Comparison of ENCODE assay signal across 18 mouse cellular contexts in genomic region chr13:16939466-16939811, GRCm38 (mm10).
"Had no signal": no experiment of that assay in that cellular context is flagged by ENCODE, and none has a peak within 500 bp of the region (broad histone marks: within the 10 kb centered on the region; RNA-seq: fewer than 3 reads in every experiment).

No protein-coding gene starts in this region.

- H3K4me1 ChIP-seq: limb, embryonic 12.5 days; limb, embryonic 15.5 days; liver, embryonic 12.5 days; liver, embryonic 15.5 days; neural tube, embryonic 12.5 days; neural tube, embryonic 15.5 days had no signal

- H3K27ac ChIP-seq: limb, embryonic 12.5 days; limb, embryonic 15.5 days; liver, embryonic 12.5 days; liver, embryonic 15.5 days; neural tube, embryonic 12.5 days; neural tube, embryonic 15.5 days had no signal

- H3K27me3 ChIP-seq: limb, embryonic 12.5 days; limb, embryonic 15.5 days; liver, embryonic 12.5 days; liver, embryonic 15.5 days; neural tube, embryonic 12.5 days; neural tube, embryonic 15.5 days had no signal

- ATAC-seq: liver, embryonic 12.5 days; lung, postnatal 0 days had no signal

- H3K4me3 ChIP-seq: limb, embryonic 12.5 days; limb, embryonic 15.5 days; liver, embryonic 12.5 days; liver, embryonic 15.5 days; neural tube, embryonic 12.5 days; neural tube, embryonic 15.5 days had no signal

- DNase-seq: kidney, adult 11 months; kidney, adult 8-10 months; kidney, postnatal 14 days; kidney, postnatal 4 days; left cerebral cortex, postnatal 4 days; midbrain, embryonic 14.5 days; right cerebral cortex, adult 18-20 months; right cerebral cortex, postnatal 14 days; right cerebral cortex, postnatal 4 days; thymus, postnatal 25 days had no signal

- H3K9ac ChIP-seq: limb, embryonic 12.5 days; limb, embryonic 15.5 days; liver, embryonic 12.5 days; liver, embryonic 15.5 days; neural tube, embryonic 12.5 days; neural tube, embryonic 15.5 days had no signal

- H3K4me2 ChIP-seq: limb, embryonic 12.5 days; limb, embryonic 15.5 days; liver, embryonic 12.5 days; liver, embryonic 15.5 days; midbrain, embryonic 11.5 days; neural tube, embryonic 12.5 days; neural tube, embryonic 15.5 days had no signal

- H3K9me3 ChIP-seq: limb, embryonic 12.5 days; limb, embryonic 15.5 days; liver, embryonic 12.5 days; liver, embryonic 15.5 days; neural tube, embryonic 12.5 days; neural tube, embryonic 15.5 days had no signal

- H3K36me3 ChIP-seq: limb, embryonic 12.5 days; limb, embryonic 15.5 days; liver, embryonic 12.5 days; liver, embryonic 15.5 days; neural tube, embryonic 12.5 days; neural tube, embryonic 15.5 days had no signal
